ENCODE assay signal across 8 mouse cellular contexts in the genomic region with DNA sequence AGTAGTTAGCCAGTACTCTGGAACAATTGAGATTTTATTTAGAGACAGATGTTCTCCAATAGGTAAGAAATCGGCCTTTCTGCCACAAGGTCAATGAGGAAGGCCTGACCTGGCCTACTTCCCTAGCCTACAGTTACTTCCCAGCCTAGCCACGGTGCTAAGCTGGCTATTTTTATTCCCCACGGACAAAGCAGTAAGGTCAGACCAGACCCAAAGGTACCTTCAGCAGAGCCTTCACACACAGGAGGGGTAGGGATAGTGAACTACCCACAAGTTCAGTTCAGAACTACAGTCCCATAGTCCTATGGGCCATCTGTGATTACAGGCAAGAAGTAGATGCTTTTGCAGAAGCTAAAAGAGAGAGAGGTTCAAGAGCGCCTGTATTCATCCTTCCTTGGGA. TPM values are rescaled to one million over a fixed set of nuclear protein-coding genes. Genes with fewer than 3 reads are reported as not detected.
A peak's percentile ranks its signal among the peaks of the same experiment; 100 is the strongest.
DNase-seq lines count a peak whose midpoint lies in the region; ATAC-seq and TF ChIP-seq lines count a peak whose summit lies in the region.
"Had no signal": no experiment of that assay in that cellular context is flagged by ENCODE, and none has a peak within 500 bp of the region (broad histone marks: within the 10 kb centered on the region; RNA-seq: fewer than 3 reads in every experiment).

No protein-coding gene starts in this region.

- TF ChIP-seq POLR2A in limb, embryonic 14.5 days (IDR thresholded peaks at IDR 0.05; ENCODE audit: borderline replicate concordance, extremely low read depth, insufficient read depth, insufficient read length), result no peak

- TF ChIP-seq CTCF in stomach, postnatal 0 days (IDR thresholded peaks at IDR 0.05; ENCODE audit: low read depth), result no peak

- no peak overlapping the region for H3K9ac ChIP-seq in midbrain, embryonic 11.5 days (ENCODE audit: low read length)
- peak overlapping the region; percentile 21; the same call in 1 of the 2 replicates for H3K9ac ChIP-seq in limb, embryonic 14.5 days (ENCODE audit: low read depth, low read length, severe bottlenecking)
- H3K9ac ChIP-seq in stomach, postnatal 0 days (ENCODE audit: low read length), result no peak overlapping the region

- TF ChIP-seq EP300 in stomach, postnatal 0 days (optimal IDR thresholded peaks at IDR 0.05), result no peak

- no peaks in the 10 kb centered on the region for H3K27me3 ChIP-seq in midbrain, embryonic 10.5 days (ENCODE audit: low read depth, poor library complexity, severe bottlenecking)
- H3K27me3 ChIP-seq in midbrain, embryonic 11.5 days (ENCODE audit: control insufficient read depth, insufficient read depth, low read length), result no peaks in the 10 kb centered on the region
- no peaks in the 10 kb centered on the region for H3K27me3 ChIP-seq in heart, embryonic 10.5 days (ENCODE audit: insufficient read depth, poor library complexity, severe bottlenecking)
- no peaks in the 10 kb centered on the region for H3K27me3 ChIP-seq in limb, embryonic 14.5 days (ENCODE audit: control insufficient read depth, insufficient read depth, low read length)
- no peaks in the 10 kb centered on the region for H3K27me3 ChIP-seq in stomach, postnatal 0 days (ENCODE audit: control insufficient read depth, insufficient read depth, low read length)

- ATAC-seq in midbrain, embryonic 11.5 days (ENCODE audit: low FRiP score), result no peak
- ATAC-seq in limb, embryonic 14.5 days (ENCODE audit: low FRiP score, low read depth), result no peak
- ATAC-seq in stomach, postnatal 0 days (ENCODE audit: low FRiP score, low TSS enrichment), result no peak

- peak overlapping the region; percentile 97 for H3K4me3 ChIP-seq in midbrain, embryonic 10.5 days
- no peak overlapping the region for H3K4me3 ChIP-seq in midbrain, embryonic 11.5 days (ENCODE audit: low read depth, low read length)
- H3K4me3 ChIP-seq in heart, embryonic 10.5 days, result no peak overlapping the region
- H3K4me3 ChIP-seq in limb, embryonic 14.5 days (replicated peaks; ENCODE audit: low read length), result no peak overlapping the region
- H3K4me3 ChIP-seq in stomach, postnatal 0 days (ENCODE audit: low read depth, low read length), result no peak overlapping the region

- peaks cover 52% of the 10 kb centered on the region for H3K36me3 ChIP-seq in midbrain, embryonic 10.5 days
- peaks cover 25% of the 10 kb centered on the region for H3K36me3 ChIP-seq in midbrain, embryonic 11.5 days (ENCODE audit: control insufficient read depth, insufficient read depth, low read length)
- H3K36me3 ChIP-seq in heart, embryonic 10.5 days, result peaks cover 50% of the 10 kb centered on the region
- H3K36me3 ChIP-seq in limb, embryonic 14.5 days (ENCODE audit: control insufficient read depth, insufficient read depth, low read length), result peaks cover 44% of the 10 kb centered on the region
- peaks cover 12% of the 10 kb centered on the region; the same call in 1 of the 2 replicates for H3K36me3 ChIP-seq in stomach, postnatal 0 days (ENCODE audit: control insufficient read depth, insufficient read depth, low read length)

- DNase-seq in midbrain, embryonic 10.5 days (ENCODE audit: low spot score), result no peak
- DNase-seq in midbrain, embryonic 11.5 days (ENCODE audit: low spot score, missing footprints), result no peak
- DNase-seq in heart, embryonic 10.5 days (ENCODE audit: low spot score), result peak; percentile 41
- no peak for DNase-seq in limb, embryonic 14.5 days (ENCODE audit: low spot score)
- no peak for DNase-seq in stomach, postnatal 0 days (ENCODE audit: low spot score)
- no peak for DNase-seq in natural killer cell, adult 2 months (ENCODE audit: low spot score in 2 of 2)
- no peak for DNase-seq in thymus, postnatal 0 days (ENCODE audit: low spot score)
- DNase-seq: adrenal gland, adult 2 months had no signal

- WGBS in midbrain, embryonic 10.5 days, result 81% methylated on average over 4 of the region's 4 CpGs
- WGBS in midbrain, embryonic 11.5 days, result 78% methylated on average over 4 of the region's 4 CpGs
- WGBS in heart, embryonic 10.5 days, result 48% methylated on average over 4 of the region's 4 CpGs
- WGBS in limb, embryonic 14.5 days, result 72% methylated on average over 4 of the region's 4 CpGs
- 62% methylated on average over 4 of the region's 4 CpGs for WGBS in stomach, postnatal 0 days

- peak overlapping the region; percentile 94; the same call in 1 of the 2 replicates for H3K27ac ChIP-seq in midbrain, embryonic 10.5 days (replicated peaks)
- no peak overlapping the region; the same call in 1 of the 2 replicates for H3K27ac ChIP-seq in midbrain, embryonic 11.5 days (ENCODE audit: low read depth, low read length)
- H3K27ac ChIP-seq in heart, embryonic 10.5 days, result peak overlapping the region; percentile 96
- H3K27ac ChIP-seq in limb, embryonic 14.5 days (replicated peaks; ENCODE audit: low read depth, low read length), result peak overlapping the region; percentile 89
- H3K27ac ChIP-seq in stomach, postnatal 0 days (replicated peaks), result peak overlapping the region; percentile 90

- H3K9me3 ChIP-seq in midbrain, embryonic 10.5 days (replicated peaks), result no peaks in the 10 kb centered on the region
- H3K9me3 ChIP-seq in midbrain, embryonic 11.5 days (ENCODE audit: control insufficient read depth, low read length), result no peaks in the 10 kb centered on the region
- no peaks in the 10 kb centered on the region for H3K9me3 ChIP-seq in heart, embryonic 10.5 days
- H3K9me3 ChIP-seq in limb, embryonic 14.5 days (ENCODE audit: control insufficient read depth, low read length), result no peaks in the 10 kb centered on the region
- no peaks in the 10 kb centered on the region for H3K9me3 ChIP-seq in stomach, postnatal 0 days (ENCODE audit: control insufficient read depth, low read length)

- H3K4me2 ChIP-seq in midbrain, embryonic 11.5 days, result no peak overlapping the region
- H3K4me2 ChIP-seq in limb, embryonic 14.5 days (replicated peaks; ENCODE audit: low read depth, low read length, severe bottlenecking), result peak overlapping the region; percentile 69; the same call in 1 of the 2 replicates
- no peak overlapping the region for H3K4me2 ChIP-seq in stomach, postnatal 0 days (replicated peaks; ENCODE audit: low read depth)

- peaks cover 28% of the 10 kb centered on the region for H3K4me1 ChIP-seq in midbrain, embryonic 10.5 days
- peaks cover 12% of the 10 kb centered on the region for H3K4me1 ChIP-seq in midbrain, embryonic 11.5 days (ENCODE audit: control insufficient read depth, insufficient read depth, low read length)
- peaks cover 42% of the 10 kb centered on the region for H3K4me1 ChIP-seq in heart, embryonic 10.5 days
- peaks cover 17% of the 10 kb centered on the region for H3K4me1 ChIP-seq in limb, embryonic 14.5 days (ENCODE audit: control insufficient read depth, insufficient read depth, low read length)
- H3K4me1 ChIP-seq in stomach, postnatal 0 days (replicated peaks; ENCODE audit: control insufficient read depth, insufficient read depth), result no peaks in the 10 kb centered on the region

RNA-seq across cellular contexts. Expression of a gene that starts 1.0 kb away (rescaled TPM):
- polyA plus RNA-seq in midbrain, embryonic 10.5 days (2016; fragmentation: Nextera tagmentation; extraction: Ambion mirVana), result 21.3 and 23.7 TPM in 2 replicates
- polyA plus RNA-seq in midbrain, embryonic 11.5 days (2014; fragmentation: Nextera tagmentation; extraction: Ambion mirVana), result 24.8 and 26.1 TPM in 2 replicates
- polyA plus RNA-seq in heart, embryonic 10.5 days (2016; fragmentation: Nextera tagmentation; extraction: Ambion mirVana), result 23.1 and 23.4 TPM in 2 replicates
- 42.0 and 53.7 TPM in 2 replicates for polyA plus RNA-seq in limb, embryonic 14.5 days (2012; rRNA removed)
- 30.7 and 33.1 TPM in 2 replicates for polyA plus RNA-seq in limb, embryonic 14.5 days (2014; fragmentation: Nextera tagmentation; extraction: Ambion mirVana)
- 4.6 and 6.7 TPM in 2 replicates for polyA plus RNA-seq in stomach, postnatal 0 days (2015; fragmentation: Nextera tagmentation; extraction: Ambion mirVana)
- polyA plus RNA-seq in thymus, postnatal 0 days (2015; fragmentation: Nextera tagmentation; extraction: Ambion mirVana), result 8.3 and 9.8 TPM in 2 replicates

RNA-seq across cellular contexts. Expression of a gene that starts 21.3 kb away (rescaled TPM):
- polyA plus RNA-seq in midbrain, embryonic 10.5 days (2016; fragmentation: Nextera tagmentation; extraction: Ambion mirVana), result 468 and 500 TPM in 2 replicates
- polyA plus RNA-seq in midbrain, embryonic 11.5 days (2014; fragmentation: Nextera tagmentation; extraction: Ambion mirVana), result 377 and 399 TPM in 2 replicates
- polyA plus RNA-seq in heart, embryonic 10.5 days (2016; fragmentation: Nextera tagmentation; extraction: Ambion mirVana), result 261 and 313 TPM in 2 replicates
- 173 and 174 TPM in 2 replicates for polyA plus RNA-seq in limb, embryonic 14.5 days (2012; rRNA removed)
- 289 and 335 TPM in 2 replicates for polyA plus RNA-seq in limb, embryonic 14.5 days (2014; fragmentation: Nextera tagmentation; extraction: Ambion mirVana)
- polyA plus RNA-seq in stomach, postnatal 0 days (2015; fragmentation: Nextera tagmentation; extraction: Ambion mirVana), result 134 and 148 TPM in 2 replicates
- 294 and 319 TPM in 2 replicates for polyA plus RNA-seq in thymus, postnatal 0 days (2015; fragmentation: Nextera tagmentation; extraction: Ambion mirVana)

RNA-seq across cellular contexts. Expression of a gene that starts 24.2 kb away (rescaled TPM):
- 10.8 and 15.4 TPM in 2 replicates for polyA plus RNA-seq in midbrain, embryonic 10.5 days (2016; fragmentation: Nextera tagmentation; extraction: Ambion mirVana)
- 15.6 TPM in 2 replicates for polyA plus RNA-seq in midbrain, embryonic 11.5 days (2014; fragmentation: Nextera tagmentation; extraction: Ambion mirVana)
- 2.8 and 4.5 TPM in 2 replicates for polyA plus RNA-seq in heart, embryonic 10.5 days (2016; fragmentation: Nextera tagmentation; extraction: Ambion mirVana)
- polyA plus RNA-seq in limb, embryonic 14.5 days (2012; rRNA removed), result 7.1 and 10.8 TPM in 2 replicates
- polyA plus RNA-seq in limb, embryonic 14.5 days (2014; fragmentation: Nextera tagmentation; extraction: Ambion mirVana), result 5.0 and 7.4 TPM in 2 replicates
- 0.51 and 0.53 TPM in 2 replicates for polyA plus RNA-seq in stomach, postnatal 0 days (2015; fragmentation: Nextera tagmentation; extraction: Ambion mirVana)
- polyA plus RNA-seq in thymus, postnatal 0 days (2015; fragmentation: Nextera tagmentation; extraction: Ambion mirVana), result 0.36 and 0.44 TPM in 2 replicates
